18 mouse cellular contexts compared by ENCODE assay signal in genomic region chr3:68777801-68778200, GRCm38 (mm10).
"Had no signal": no experiment of that assay in that cellular context is flagged by ENCODE, and none has a peak within 500 bp of the region (broad histone marks: within the 10 kb centered on the region; RNA-seq: fewer than 3 reads in every experiment).

No protein-coding gene starts in this region.

- H3K27me3 ChIP-seq: limb, embryonic 12.5 days; limb, embryonic 15.5 days; midbrain, embryonic 13.5 days; neural tube, embryonic 13.5 days had no signal

- DNase-seq: kidney, adult 11 months; kidney, adult 8-10 months; kidney, postnatal 36 days; left cerebral cortex, postnatal 4 days; lung, embryonic 14.5 days; thymus, adult 2 months; thymus, postnatal 25 days had no signal

- H3K27ac ChIP-seq: hindbrain, postnatal 0 days; kidney, postnatal 0 days; limb, embryonic 12.5 days; limb, embryonic 15.5 days; macrophage; midbrain, embryonic 13.5 days; neural tube, embryonic 13.5 days; stomach, postnatal 0 days had no signal

- H3K4me1 ChIP-seq: midbrain, embryonic 13.5 days had no signal

- H3K9me3 ChIP-seq: limb, embryonic 12.5 days; limb, embryonic 15.5 days; midbrain, embryonic 13.5 days; neural tube, embryonic 13.5 days had no signal

- ATAC-seq: hindbrain, postnatal 0 days; lung, postnatal 0 days; midbrain, embryonic 13.5 days; midbrain, embryonic 16.5 days had no signal

- H3K4me3 ChIP-seq: limb, embryonic 12.5 days; limb, embryonic 15.5 days; midbrain, embryonic 13.5 days; myocyte; neural tube, embryonic 13.5 days had no signal

- H3K36me3 ChIP-seq: limb, embryonic 12.5 days; limb, embryonic 15.5 days; midbrain, embryonic 13.5 days; neural tube, embryonic 13.5 days had no signal

- H3K4me2 ChIP-seq: limb, embryonic 12.5 days; limb, embryonic 15.5 days; lung, embryonic 14.5 days; midbrain, embryonic 13.5 days; neural tube, embryonic 13.5 days had no signal

- H3K9ac ChIP-seq: limb, embryonic 12.5 days; limb, embryonic 15.5 days; lung, embryonic 14.5 days; midbrain, embryonic 13.5 days; neural tube, embryonic 13.5 days had no signal
